Mouse (Mus musculus): Measurements from ENCODE around the gene Mmab. TPM values are rescaled to one million over a fixed set of nuclear protein-coding genes. Genes with fewer than 3 reads are reported as not detected.

Gene Mmab
- polyA plus RNA-seq, 2 experiments: 7.1 to 9.1 TPM

DNA sequence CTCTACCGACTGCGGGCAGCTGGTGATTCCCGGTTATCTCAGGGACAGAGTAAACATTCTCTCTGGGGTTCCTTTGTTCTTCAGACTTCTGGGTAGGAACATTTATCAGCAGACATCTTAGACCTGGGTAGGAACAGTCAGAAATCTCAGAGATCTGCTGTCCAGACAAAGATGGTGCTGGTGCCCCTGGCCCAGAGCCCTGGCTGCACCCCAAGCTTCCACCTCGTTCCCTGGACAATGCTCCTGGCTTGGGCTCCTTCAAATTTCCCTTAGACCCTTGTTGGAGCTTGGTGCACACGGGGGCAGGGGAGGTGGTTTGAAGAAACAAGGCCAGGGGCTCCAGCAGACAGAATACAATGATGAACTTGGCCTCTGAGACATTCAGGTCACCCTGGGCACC, 21.3 kb downstream of the Mmab start:
- Histone ChIP-seq H3K27me3 (ENCODE audit: control insufficient read depth, insufficient read depth, low read length) (no peaks in the 10 kb centered on the region), H3K36me3 (replicated peaks; ENCODE audit: control insufficient read depth, insufficient read depth, low read depth) (peaks cover 2% of the 10 kb centered on the region), H3K9me3 (ENCODE audit: control insufficient read depth, low read length) (no peaks in the 10 kb centered on the region), H3K4me1 (replicated peaks; ENCODE audit: control insufficient read depth in 2 of 2, insufficient read depth in 2 of 2, low read length in 1 of 2) (no peaks in the 10 kb centered on the region), H3K27ac (no peak overlapping the region), H3K9ac (replicated peaks) (no peak overlapping the region), H3K4me3 (ENCODE audit: insufficient read depth in 1 of 2, low read depth in 2 of 2, low read length in 2 of 2) (no peak overlapping the region), H3K4me2 (ENCODE audit: low read depth) (no peak overlapping the region)
- no peak for TF ChIP-seq CTCF (IDR thresholded peaks at IDR 0.05; ENCODE audit: low read depth)
- no peak for TF ChIP-seq EP300 (IDR thresholded peaks at IDR 0.05; ENCODE audit: low read depth)
- WGBS (ENCODE audit: insufficient replicate concordance): 34% methylated on average over 5 of the region's 5 CpGs
- no peak for DNase-seq (ENCODE audit: low read depth in 3 of 3, low spot score in 3 of 3)
- no peak for ATAC-seq (ENCODE audit: insufficient read depth)

GRCm38 (mm10) chr5:114421561-114422298, 22.1 kb downstream of the Mmab start:
- no peak overlapping the region for H3K4me2 ChIP-seq (ENCODE audit: low read depth)
- no peak overlapping the region for H3K9ac ChIP-seq (replicated peaks)
- no peaks in the 10 kb centered on the region for H3K27me3 ChIP-seq (ENCODE audit: control insufficient read depth, insufficient read depth, low read length)
- H3K27ac ChIP-seq: no peak overlapping the region
- no peaks in the 10 kb centered on the region for H3K4me1 ChIP-seq (replicated peaks; ENCODE audit: control insufficient read depth in 2 of 2, insufficient read depth in 2 of 2, low read length in 1 of 2)
- DNase-seq (ENCODE audit: low read depth in 3 of 3, low spot score in 3 of 3) (no peak), ATAC-seq (ENCODE audit: insufficient read depth) (peak; percentile 19; the same call in 1 of the 2 replicates)
- TF ChIP-seq CTCF (IDR thresholded peaks at IDR 0.05; ENCODE audit: low read depth) (no peak), EP300 (IDR thresholded peaks at IDR 0.05; ENCODE audit: low read depth) (no peak)
- 66% methylated on average over 11 of the region's 11 CpGs for WGBS (ENCODE audit: insufficient replicate concordance)
- no peak overlapping the region for H3K4me3 ChIP-seq (ENCODE audit: insufficient read depth in 1 of 2, low read depth in 2 of 2, low read length in 2 of 2)
- no peaks in the 10 kb centered on the region for H3K9me3 ChIP-seq (ENCODE audit: control insufficient read depth, low read length)
- H3K36me3 ChIP-seq (replicated peaks; ENCODE audit: control insufficient read depth, insufficient read depth, low read depth): peaks cover 3% of the 10 kb centered on the region

GRCm38 (mm10) chr5:114418541-114418940, 25.3 kb downstream of the Mmab start:
- H3K27me3 ChIP-seq (ENCODE audit: control insufficient read depth, insufficient read depth, low read length): no peaks in the 10 kb centered on the region
- DNase-seq (ENCODE audit: low read depth in 3 of 3, low spot score in 3 of 3): no peak
- H3K9ac ChIP-seq (replicated peaks): no peak overlapping the region
- H3K4me2 ChIP-seq (ENCODE audit: low read depth): no peak overlapping the region
- no peaks in the 10 kb centered on the region for H3K9me3 ChIP-seq (ENCODE audit: control insufficient read depth, low read length)
- no peak for ATAC-seq (ENCODE audit: insufficient read depth)
- H3K4me3 ChIP-seq (ENCODE audit: insufficient read depth in 1 of 2, low read depth in 2 of 2, low read length in 2 of 2): no peak overlapping the region
- H3K36me3 ChIP-seq (replicated peaks; ENCODE audit: control insufficient read depth, insufficient read depth, low read depth): peaks cover 13% of the 10 kb centered on the region
- TF ChIP-seq EP300 (IDR thresholded peaks at IDR 0.05; ENCODE audit: low read depth): no peak
- peak; percentile 64 for TF ChIP-seq CTCF (IDR thresholded peaks at IDR 0.05; ENCODE audit: low read depth)
- no peaks in the 10 kb centered on the region for H3K4me1 ChIP-seq (replicated peaks; ENCODE audit: control insufficient read depth in 2 of 2, insufficient read depth in 2 of 2, low read length in 1 of 2)
- WGBS (ENCODE audit: insufficient replicate concordance): 80% methylated on average over 8 of the region's 8 CpGs
- H3K27ac ChIP-seq: no peak overlapping the region

DNA sequence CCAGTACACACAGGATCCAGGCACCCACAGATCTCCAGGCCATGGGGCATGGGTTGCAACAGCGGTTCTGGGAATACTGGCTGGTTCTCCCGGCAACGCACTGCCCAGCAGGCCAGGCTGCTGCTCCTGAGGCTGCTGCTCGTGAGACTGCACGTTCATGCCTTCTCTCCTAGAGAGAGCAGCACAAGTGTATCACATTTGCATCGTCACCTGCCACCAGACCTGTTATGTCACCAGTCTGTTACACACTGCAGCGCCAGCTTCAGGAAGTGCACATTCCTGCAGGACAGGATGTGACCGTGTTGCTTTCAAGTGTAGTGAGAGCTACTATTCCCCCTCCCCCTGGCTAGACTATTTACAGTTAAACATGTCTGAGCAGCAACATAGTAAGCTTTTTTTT, 27.0 kb downstream of the Mmab start:
- 74% methylated on average over 8 of the region's 8 CpGs for WGBS (ENCODE audit: insufficient replicate concordance)
- TF ChIP-seq CTCF (IDR thresholded peaks at IDR 0.05; ENCODE audit: low read depth) (no peak), EP300 (IDR thresholded peaks at IDR 0.05; ENCODE audit: low read depth) (no peak)
- no peak for ATAC-seq (ENCODE audit: insufficient read depth)

GRCm38 (mm10) chr5:114415606-114416005, 28.3 kb downstream of the Mmab start:
- 80% methylated on average over 5 of the region's 5 CpGs for WGBS (ENCODE audit: insufficient replicate concordance)
- H3K27ac ChIP-seq: no peak overlapping the region
- peaks cover 37% of the 10 kb centered on the region for H3K36me3 ChIP-seq (replicated peaks; ENCODE audit: control insufficient read depth, insufficient read depth, low read depth)

More for the DNA sequence above, 27.0 kb downstream of the Mmab start:
- Histone ChIP-seq H3K4me2 (ENCODE audit: low read depth) (no peak overlapping the region), H3K9me3 (ENCODE audit: control insufficient read depth, low read length) (no peaks in the 10 kb centered on the region), H3K27me3 (ENCODE audit: control insufficient read depth, insufficient read depth, low read length) (no peaks in the 10 kb centered on the region), H3K36me3 (replicated peaks; ENCODE audit: control insufficient read depth, insufficient read depth, low read depth) (peaks cover 27% of the 10 kb centered on the region), H3K4me3 (ENCODE audit: insufficient read depth in 1 of 2, low read depth in 2 of 2, low read length in 2 of 2) (no peak overlapping the region), H3K9ac (replicated peaks) (no peak overlapping the region), H3K27ac (no peak overlapping the region), H3K4me1 (replicated peaks; ENCODE audit: control insufficient read depth in 2 of 2, insufficient read depth in 2 of 2, low read length in 1 of 2) (no peaks in the 10 kb centered on the region)
- no peak for DNase-seq (ENCODE audit: low read depth in 3 of 3, low spot score in 3 of 3)

More at GRCm38 (mm10) chr5:114415606-114416005, 28.3 kb downstream of the Mmab start:
- Histone ChIP-seq H3K9me3 (ENCODE audit: control insufficient read depth, low read length) (no peaks in the 10 kb centered on the region), H3K27me3 (ENCODE audit: control insufficient read depth, insufficient read depth, low read length) (no peaks in the 10 kb centered on the region), H3K4me2 (ENCODE audit: low read depth) (no peak overlapping the region), H3K4me1 (replicated peaks; ENCODE audit: control insufficient read depth in 2 of 2, insufficient read depth in 2 of 2, low read length in 1 of 2) (no peaks in the 10 kb centered on the region), H3K9ac (replicated peaks) (no peak overlapping the region), H3K4me3 (ENCODE audit: insufficient read depth in 1 of 2, low read depth in 2 of 2, low read length in 2 of 2) (no peak overlapping the region)
- DNase-seq (ENCODE audit: low read depth in 3 of 3, low spot score in 3 of 3) (no peak), ATAC-seq (ENCODE audit: insufficient read depth) (no peak)
- TF ChIP-seq CTCF (IDR thresholded peaks at IDR 0.05; ENCODE audit: low read depth): no peak
- no peak for TF ChIP-seq EP300 (IDR thresholded peaks at IDR 0.05; ENCODE audit: low read depth)
